Mouse (Mus musculus): ENCODE measurements around the gene Arl2bp.

Gene Arl2bp

GRCm38 (mm10) chr8:94666456-94667308, at the start of gene Arl2bp:
Arl2bp (plus strand) TSS chr8:94666600.
- DNase-seq, result peak; percentile 96

DNA sequence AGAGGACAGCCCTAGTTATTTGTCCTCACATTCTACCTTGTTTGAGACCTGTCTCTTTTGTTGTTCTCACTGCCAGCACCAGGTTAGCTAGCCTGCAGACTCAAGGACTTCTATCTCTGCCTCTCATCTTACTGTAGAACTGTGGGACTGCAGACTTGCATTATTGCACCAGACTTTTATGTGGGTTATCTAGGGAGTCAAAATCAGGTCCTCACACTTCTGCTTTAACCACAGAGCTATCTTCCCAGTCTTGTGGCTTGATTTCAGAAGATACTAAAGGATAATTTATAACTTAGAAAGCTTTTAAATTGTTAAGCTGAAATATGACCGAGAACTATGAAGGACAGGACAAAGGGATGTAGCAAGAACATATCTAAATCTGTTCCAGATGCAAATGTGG, 41.5 kb upstream of the Arl2bp start:
- no peak for DNase-seq

GRCm38 (mm10) chr8:94633564-94634194, 32.7 kb upstream of the Arl2bp start:
- DNase-seq, result no peak

- DNase-seq, result no peak
Measured at GRCm38 (mm10) chr8:94634211-94634610, 32.2 kb upstream of the Arl2bp start.

- no peak for DNase-seq
Measured at GRCm38 (mm10) chr8:94641183-94641582, 25.2 kb upstream of the Arl2bp start.

DNA sequence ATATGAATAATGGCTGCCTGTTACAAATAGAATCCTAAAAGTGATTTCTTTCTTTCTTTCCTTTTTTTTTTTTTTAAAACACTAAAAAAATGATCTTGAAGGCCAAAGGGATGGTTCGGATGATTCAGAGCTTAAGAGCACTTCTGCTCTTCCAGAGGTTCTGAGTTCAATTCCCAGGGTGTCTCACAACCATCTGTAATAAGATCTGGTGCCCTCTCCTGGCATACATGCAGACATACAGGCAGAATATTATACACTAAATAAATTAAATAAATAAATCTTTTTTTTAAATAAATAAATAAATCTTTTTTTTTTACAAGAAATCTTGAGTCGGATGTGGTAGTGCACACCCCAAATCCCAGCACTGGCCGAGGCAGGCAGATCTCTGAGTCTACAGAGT, 24.5 kb upstream of the Arl2bp start:
- DNase-seq, result no peak

DNA sequence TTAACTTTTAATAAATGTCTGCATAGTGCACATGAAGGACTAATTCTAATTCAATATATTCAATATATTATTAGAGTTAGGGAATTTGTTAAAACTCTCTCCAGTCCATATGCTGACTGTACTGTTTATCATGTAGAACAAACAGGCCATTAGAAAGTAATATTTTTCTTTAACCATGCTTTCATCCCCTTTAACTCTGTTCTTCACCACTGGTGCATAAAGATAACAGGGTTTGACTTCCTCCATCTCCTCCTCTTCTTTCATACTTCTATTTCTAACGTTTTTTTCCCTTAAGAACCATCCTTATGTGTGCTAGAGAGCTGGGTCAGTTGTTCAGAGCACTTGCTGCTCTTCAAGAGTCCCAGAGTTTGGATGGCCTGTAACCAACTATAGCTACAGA, 21.2 kb upstream of the Arl2bp start:
- no peak for DNase-seq

DNA sequence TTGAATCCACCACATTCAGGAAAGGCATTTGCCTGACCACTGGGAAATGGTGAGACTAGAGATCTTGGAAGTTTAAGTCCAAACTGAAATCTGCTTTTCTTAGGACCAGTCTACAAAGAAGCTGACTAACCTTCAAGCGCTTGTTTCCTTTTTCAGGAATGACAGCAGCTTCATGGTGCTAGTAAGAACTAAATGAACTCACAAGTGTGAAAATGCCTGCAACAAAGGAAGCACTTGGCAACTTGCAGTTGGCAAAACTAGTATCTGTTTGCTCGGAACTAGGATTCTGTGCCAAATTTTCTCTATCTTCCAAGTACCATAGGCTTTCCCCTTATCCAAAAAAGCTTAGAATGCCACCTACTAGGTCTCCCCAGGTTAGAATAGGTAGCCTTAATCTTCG, 20.2 kb upstream of the Arl2bp start:
- no peak for DNase-seq

- DNase-seq, result no peak
Measured at GRCm38 (mm10) chr8:94649496-94649895, 16.9 kb upstream of the Arl2bp start.

- no peak for DNase-seq
Measured at GRCm38 (mm10) chr8:94652951-94653350, 13.4 kb upstream of the Arl2bp start.

- DNase-seq, result no peak
Measured at GRCm38 (mm10) chr8:94654994-94655393, 11.4 kb upstream of the Arl2bp start.

DNA sequence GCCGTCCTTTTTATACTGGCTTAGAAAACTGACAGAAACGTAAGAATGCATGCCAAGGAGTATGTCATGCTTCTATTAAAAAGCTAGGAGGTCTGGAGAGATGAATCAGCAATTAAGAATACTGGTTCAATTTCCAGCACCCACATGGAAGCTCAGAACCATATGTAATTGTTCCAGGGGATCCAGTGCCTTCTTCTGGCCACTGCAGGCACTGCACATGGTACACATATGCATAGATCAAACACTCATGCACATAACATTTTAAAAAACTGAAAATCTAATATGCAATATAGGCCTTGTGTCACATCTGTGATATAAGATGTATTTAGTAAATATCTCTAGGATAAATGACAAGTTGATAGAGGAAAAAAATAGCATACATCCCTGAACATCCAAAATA, 8.4 kb upstream of the Arl2bp start:
- no peak for DNase-seq

- no peak for DNase-seq
Measured at GRCm38 (mm10) chr8:94660418-94660817, 6.0 kb upstream of the Arl2bp start.

DNA sequence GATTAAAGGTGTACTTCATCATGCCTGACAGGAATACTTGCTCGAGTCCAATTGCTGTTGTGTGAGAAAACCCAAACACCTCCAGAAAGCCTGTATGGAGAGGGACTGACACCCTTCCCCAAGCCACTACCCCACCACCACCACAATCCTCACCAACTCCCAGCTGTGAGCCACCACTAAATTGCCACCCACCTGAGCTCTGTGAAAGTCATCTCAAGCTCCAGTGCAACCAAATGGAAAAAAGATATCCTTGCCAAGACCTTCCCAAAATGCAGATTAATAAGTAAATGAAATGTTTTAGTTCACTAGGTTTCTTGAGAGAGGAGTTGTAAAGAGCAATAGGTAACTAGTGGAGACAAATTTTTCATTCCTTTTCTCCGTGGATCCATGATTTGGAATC, 1.7 kb upstream of the Arl2bp start:
- DNase-seq, result no peak

- no peak for DNase-seq
Measured at GRCm38 (mm10) chr8:94674384-94674783, 8.0 kb downstream of the Arl2bp start.

- no peak for DNase-seq
Measured at GRCm38 (mm10) chr8:94675923-94676322, 9.5 kb downstream of the Arl2bp start.

- no peak for DNase-seq
Measured at GRCm38 (mm10) chr8:94678582-94678981, 12.2 kb downstream of the Arl2bp start.

- DNase-seq, result no peak
Measured at GRCm38 (mm10) chr8:94680414-94680813, 14.0 kb downstream of the Arl2bp start.

DNA sequence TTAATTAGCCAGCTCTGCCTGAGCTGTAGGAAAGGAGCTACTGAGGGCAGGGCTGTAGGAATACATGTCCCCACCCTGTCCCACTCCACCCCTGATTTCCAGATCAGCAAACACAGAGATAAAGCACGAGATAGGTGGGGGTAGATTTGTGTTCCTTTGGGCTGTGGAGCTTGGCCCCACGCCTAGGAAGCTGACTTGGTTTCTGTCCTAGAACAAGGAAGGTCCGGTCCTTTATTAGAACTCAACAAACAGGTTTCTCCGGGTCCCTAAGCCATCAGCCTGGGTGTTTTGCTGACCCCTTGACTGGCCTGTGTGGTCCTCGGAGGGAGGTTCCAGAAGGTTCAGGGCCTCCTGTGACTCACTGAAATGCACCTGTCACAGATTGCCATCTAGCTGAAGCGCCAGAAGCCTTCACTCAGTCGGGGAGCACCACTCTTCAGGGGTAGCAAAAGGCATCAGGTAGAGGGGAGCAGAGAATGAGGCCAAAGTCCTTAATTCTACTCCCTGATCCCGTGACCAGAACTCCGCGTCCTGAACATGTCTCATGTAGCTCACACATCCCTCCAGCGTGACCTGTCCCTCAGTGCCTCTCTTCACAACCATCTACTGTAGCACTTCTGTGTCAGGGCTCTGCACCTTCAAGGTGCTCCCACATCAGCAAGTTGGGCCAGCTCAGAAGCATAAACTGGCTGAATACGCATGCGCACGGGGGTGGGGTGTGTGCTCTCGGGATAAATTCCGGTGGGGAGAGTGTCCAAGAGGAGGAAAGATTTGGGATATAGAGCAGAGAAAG, 16.5 kb downstream of the Arl2bp start:
- DNase-seq, result no peak

DNA sequence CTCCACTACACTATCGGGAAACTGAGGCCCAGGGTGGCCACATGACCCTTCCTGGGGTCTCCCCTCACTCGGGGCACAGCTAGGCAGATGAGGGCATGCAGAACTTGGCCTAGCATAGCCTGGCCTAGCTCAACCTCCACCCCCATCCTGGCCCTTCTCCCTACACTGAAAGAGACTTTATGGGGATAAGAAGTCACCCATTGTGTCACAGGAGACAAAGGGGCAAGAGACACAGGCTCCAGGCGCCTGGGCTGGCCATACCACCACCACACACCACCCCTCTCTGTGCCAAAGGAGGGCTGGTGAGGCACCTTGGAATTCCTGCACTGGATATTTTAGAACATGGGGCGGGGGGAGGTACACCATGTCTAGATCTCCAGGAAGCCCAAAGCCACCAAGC, 17.9 kb downstream of the Arl2bp start:
- DNase-seq, result no peak

DNA sequence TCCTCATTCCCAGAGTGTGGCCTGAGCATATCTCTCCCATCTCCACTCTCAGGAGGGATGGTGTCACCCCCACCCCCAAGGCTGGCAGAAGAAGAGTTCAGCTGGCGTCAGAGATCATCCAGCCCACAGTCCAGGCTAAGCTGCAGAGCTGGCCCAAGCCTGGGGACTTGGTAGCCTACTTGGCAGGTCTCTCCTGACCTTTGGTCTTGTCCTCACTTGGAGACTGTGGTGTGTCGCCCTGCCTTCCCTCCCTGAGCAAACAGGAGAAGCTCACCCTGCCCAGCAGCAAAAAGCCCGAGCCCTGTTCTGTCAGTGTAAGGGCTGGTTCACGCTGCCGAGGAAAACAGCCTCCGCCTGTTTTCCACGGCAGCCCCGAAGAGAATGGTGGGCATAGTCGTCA, 19.6 kb downstream of the Arl2bp start:
- DNase-seq, result no peak

DNA sequence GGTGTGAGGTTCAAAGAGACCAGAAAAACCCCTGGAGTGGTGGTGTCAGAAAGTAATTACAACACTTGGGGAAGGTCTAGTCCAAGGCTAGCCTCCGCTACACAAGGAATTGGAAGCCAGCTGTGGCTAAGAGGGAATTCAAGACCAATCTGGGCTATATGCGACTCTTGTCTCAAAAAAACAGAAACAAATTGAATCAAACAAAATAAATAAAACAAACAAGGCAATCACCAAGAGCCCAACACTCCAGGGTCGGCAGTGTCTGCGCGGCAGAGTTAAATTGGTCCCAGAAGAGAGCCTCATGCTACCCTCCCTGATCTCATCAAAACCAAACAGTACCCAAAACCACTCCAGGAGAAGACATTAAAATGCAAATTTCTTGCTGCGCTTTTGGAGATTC, 28.3 kb downstream of the Arl2bp start:
- DNase-seq, result no peak

DNA sequence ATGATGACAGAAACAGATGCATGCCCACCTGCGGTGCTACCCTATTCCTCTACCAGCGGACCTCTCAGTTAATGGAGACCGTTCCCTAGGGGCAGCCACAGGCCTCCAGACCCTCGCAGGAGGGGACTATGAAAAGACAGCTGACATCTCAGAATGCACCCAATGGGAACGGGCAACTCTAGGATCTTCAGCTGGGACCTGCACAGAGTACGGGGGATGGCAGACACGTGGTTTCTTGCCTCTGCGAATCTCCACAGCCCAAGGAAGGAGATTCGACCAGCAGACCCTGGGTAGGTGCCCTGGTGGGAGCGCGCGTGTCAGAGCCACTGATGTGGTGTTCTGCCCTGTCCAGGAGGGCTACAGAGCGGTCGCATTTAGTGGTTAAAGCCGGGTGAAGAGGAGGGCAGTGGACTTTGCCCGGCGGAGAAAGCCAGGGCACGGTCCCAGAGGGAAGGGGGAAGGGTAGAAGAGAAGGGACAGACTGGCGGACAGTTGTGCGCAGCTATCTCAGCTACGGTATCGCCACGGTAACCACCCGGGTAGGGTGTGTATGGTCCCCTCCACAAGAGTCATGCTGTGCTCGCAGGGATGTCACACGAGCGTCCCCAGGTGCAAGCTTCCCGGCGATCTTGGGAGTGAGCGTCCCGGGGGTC, 29.1 kb downstream of the Arl2bp start:
- no peak for DNase-seq

Data from cerebellum, adult 9-11 months (tissue).